Mouse (Mus musculus): ENCODE results near the gene 4930568D16Rik. TPM values are rescaled to one million over a fixed set of nuclear protein-coding genes. Genes with fewer than 3 reads are reported as not detected.

4930568D16Rik gene
- not detected in 2 replicates for polyA plus RNA-seq (2016; fragmentation: Nextera tagmentation; extraction: Ambion mirVana)

DNA sequence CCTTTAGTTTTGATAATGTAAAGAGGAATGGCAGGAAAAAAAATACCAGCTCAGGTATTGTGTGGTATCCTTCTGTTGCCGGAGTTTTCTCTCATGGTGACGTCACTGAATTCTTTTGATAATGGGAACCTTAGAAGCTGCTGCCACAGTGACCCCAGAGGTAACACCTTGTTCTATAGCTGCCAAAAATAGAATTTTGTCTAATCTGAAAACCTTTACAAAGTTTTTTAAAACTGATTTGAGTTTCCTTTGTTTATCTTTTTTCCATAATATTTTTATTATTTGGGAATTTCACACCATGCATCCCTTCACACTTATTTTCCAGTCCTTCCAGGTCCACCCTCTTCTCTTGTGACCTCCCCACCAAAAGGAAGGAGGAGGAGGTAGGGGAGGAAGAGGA is at the start of gene 4930568D16Rik:
Gene 4930568D16Rik, minus strand, starts transcription at position 101 of the 400 bp plus-strand sequence.
- Histone ChIP-seq H3K9me3 (replicated peaks) (no peaks in the 10 kb centered on the region), H3K27me3 (ENCODE audit: low read depth, poor library complexity, severe bottlenecking) (no peaks in the 10 kb centered on the region), H3K4me1 (no peaks in the 10 kb centered on the region), H3K27ac (no peak within 1 kb of the TSS), H3K4me3 (no peak within 1 kb of the TSS), H3K36me3 (no peaks in the 10 kb centered on the region)
- 82% methylated on average over 2 of the region's 2 CpGs for WGBS
- DNase-seq (ENCODE audit: low spot score), result no peak

DNA sequence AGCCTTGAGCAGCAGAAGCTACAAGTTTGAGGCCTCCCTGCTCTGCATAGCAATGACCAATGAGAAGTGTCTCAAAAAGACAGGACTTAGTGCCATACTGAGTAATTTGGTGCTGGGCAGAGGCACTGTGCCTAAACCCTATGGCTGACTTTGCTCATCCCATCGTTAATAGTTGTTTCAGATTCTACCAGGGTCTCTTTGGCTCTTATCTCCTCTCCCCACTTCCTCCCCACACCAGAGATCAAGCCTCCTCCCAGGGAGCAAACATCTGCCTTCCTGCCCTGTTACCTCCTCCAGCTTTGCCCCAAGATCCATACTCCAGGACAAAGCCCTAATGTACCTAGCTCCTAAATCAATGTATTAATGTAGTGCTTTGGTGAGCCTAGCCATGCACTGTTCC is 49.7 kb upstream of the 4930568D16Rik start:
- Histone ChIP-seq H3K27ac (no peak overlapping the region), H3K4me1 (peaks cover 18% of the 10 kb centered on the region), H3K27me3 (ENCODE audit: low read depth, poor library complexity, severe bottlenecking) (no peaks in the 10 kb centered on the region), H3K9me3 (replicated peaks) (no peaks in the 10 kb centered on the region), H3K4me3 (no peak overlapping the region), H3K36me3 (peaks cover 23% of the 10 kb centered on the region)
- DNase-seq (ENCODE audit: low spot score), result no peak
- WGBS, result 88% methylated on average over 1 of the region's 1 CpGs

DNA sequence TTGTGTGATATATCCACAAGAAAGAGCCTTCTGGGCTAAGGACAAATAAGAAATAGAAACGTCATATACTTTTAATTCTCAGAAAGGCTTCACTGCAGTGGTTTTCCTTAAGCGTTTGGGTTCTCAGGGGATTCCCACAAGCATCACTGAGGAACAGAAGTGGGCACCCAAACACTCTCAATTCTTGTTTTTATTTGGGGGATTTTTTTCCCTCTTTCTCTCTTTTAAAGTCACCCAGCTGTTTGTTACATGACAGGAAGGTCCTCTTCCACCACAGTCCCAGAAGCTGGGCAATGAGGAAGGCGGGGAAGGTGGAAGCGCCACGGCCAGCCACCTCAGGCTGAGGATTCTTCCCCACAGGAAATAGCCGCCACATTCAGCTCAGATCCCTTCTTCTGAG is 48.9 kb upstream of the 4930568D16Rik start:
- DNase-seq (ENCODE audit: low spot score), result no peak

GRCm38 (mm10) chr2:35412810-35413209 is 45.3 kb upstream of the 4930568D16Rik start:
- H3K36me3 ChIP-seq, result no peaks in the 10 kb centered on the region
- H3K27ac ChIP-seq, result no peak overlapping the region
- no peak for DNase-seq (ENCODE audit: low spot score)
- 96% methylated on average over 3 of the region's 3 CpGs for WGBS
- no peaks in the 10 kb centered on the region for H3K27me3 ChIP-seq (ENCODE audit: low read depth, poor library complexity, severe bottlenecking)
- H3K4me3 ChIP-seq, result no peak overlapping the region
- no peaks in the 10 kb centered on the region for H3K9me3 ChIP-seq (replicated peaks)
- peaks cover 15% of the 10 kb centered on the region for H3K4me1 ChIP-seq

More for the DNA sequence above, 48.9 kb upstream of the 4930568D16Rik start:
- H3K27ac ChIP-seq, result no peak overlapping the region
- H3K27me3 ChIP-seq (ENCODE audit: low read depth, poor library complexity, severe bottlenecking), result no peaks in the 10 kb centered on the region
- peaks cover 15% of the 10 kb centered on the region for H3K4me1 ChIP-seq
- 87% methylated on average over 6 of the region's 6 CpGs for WGBS
- H3K4me3 ChIP-seq, result no peak overlapping the region
- H3K9me3 ChIP-seq (replicated peaks), result no peaks in the 10 kb centered on the region
- peaks cover 18% of the 10 kb centered on the region for H3K36me3 ChIP-seq

DNA sequence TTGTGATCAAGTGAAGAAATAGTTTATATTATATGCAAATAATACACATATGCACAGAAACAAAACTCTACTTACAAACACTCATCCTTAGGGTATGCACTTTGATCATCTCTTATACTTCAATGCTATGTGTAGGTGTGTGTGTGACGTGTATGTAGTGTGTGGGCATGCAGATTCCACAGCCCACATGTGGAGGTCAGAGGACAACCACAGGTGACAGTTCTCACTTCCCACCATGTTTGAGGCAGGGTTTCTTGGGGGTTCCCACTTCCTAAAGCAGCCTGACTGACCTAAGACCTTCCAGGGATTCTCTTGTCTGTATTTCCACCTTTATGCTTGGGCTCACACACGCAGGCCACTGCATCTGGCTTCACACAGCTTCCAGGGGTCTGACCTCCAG is 44.7 kb upstream of the 4930568D16Rik start:
- Histone ChIP-seq H3K4me1 (peaks cover 15% of the 10 kb centered on the region), H3K4me3 (no peak overlapping the region), H3K9me3 (replicated peaks) (no peaks in the 10 kb centered on the region), H3K27ac (no peak overlapping the region), H3K27me3 (ENCODE audit: low read depth, poor library complexity, severe bottlenecking) (no peaks in the 10 kb centered on the region), H3K36me3 (no peaks in the 10 kb centered on the region)
- 84% methylated on average over 2 of the region's 2 CpGs for WGBS
- DNase-seq (ENCODE audit: low spot score), result no peak

DNA sequence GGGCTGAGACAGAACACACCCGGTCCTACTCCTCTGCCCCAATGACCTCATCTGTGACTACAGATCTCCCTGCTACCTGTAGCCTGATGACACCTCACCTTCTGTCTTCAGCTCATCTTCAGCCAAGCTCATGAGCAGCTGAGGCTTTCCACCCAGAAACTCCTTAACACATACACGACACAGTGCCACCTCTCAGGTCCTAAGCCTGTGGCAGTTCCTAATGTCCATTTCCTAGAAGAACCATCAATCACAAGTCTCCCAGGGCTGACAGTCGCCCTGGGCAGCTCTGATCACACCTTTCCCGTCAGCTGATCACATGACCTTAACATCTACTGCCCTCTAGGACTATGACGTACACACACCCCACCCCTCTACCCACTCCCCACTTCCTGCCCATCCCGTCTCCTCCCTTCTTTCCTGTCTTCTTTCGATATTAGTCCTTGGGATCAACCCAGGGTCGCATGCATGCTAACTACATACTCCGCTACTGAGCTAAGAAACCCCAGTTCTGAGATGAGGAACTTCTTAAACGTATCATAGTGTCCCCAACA is 44.2 kb upstream of the 4930568D16Rik start:
- WGBS, result 69% methylated on average over 10 of the region's 10 CpGs
- no peak overlapping the region for H3K4me3 ChIP-seq
- no peaks in the 10 kb centered on the region for H3K36me3 ChIP-seq
- H3K27me3 ChIP-seq (ENCODE audit: low read depth, poor library complexity, severe bottlenecking), result no peaks in the 10 kb centered on the region
- DNase-seq (ENCODE audit: low spot score), result no peak
- peaks cover 15% of the 10 kb centered on the region for H3K4me1 ChIP-seq
- no peaks in the 10 kb centered on the region for H3K9me3 ChIP-seq (replicated peaks)
- no peak overlapping the region for H3K27ac ChIP-seq

DNA sequence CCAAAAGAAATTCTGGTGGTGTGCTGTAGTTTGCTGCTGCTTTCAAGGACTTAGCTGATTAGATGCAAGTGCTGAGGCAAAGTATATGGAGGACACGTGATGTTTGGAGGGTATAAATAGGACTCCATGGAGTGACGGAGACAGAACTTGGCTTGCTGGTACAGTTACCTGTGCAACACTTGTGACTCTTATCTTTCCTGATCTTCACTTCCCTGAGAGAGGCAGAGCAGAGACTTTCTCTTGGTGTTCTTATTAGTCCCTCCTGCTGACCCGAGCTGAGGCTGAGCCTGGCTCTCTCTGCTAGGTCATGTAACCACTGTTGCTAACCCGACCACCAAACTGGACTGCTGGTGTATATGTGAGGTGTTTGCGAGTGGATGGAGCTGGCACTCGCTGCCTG is 41.9 kb upstream of the 4930568D16Rik start:
- Histone ChIP-seq H3K27me3 (ENCODE audit: low read depth, poor library complexity, severe bottlenecking) (no peaks in the 10 kb centered on the region), H3K27ac (no peak overlapping the region), H3K4me1 (peaks cover 15% of the 10 kb centered on the region), H3K4me3 (no peak overlapping the region), H3K36me3 (no peaks in the 10 kb centered on the region), H3K9me3 (replicated peaks) (no peaks in the 10 kb centered on the region)
- 92% methylated on average over 6 of the region's 6 CpGs for WGBS
- DNase-seq (ENCODE audit: low spot score), result no peak

GRCm38 (mm10) chr2:35408409-35409110 is 41.0 kb upstream of the 4930568D16Rik start:
- Histone ChIP-seq H3K36me3 (no peaks in the 10 kb centered on the region), H3K9me3 (replicated peaks) (no peaks in the 10 kb centered on the region), H3K4me3 (no peak overlapping the region), H3K27ac (no peak overlapping the region), H3K27me3 (ENCODE audit: low read depth, poor library complexity, severe bottlenecking) (no peaks in the 10 kb centered on the region), H3K4me1 (peaks cover 12% of the 10 kb centered on the region)
- WGBS, result 86% methylated on average over 5 of the region's 5 CpGs
- DNase-seq (ENCODE audit: low spot score), result no peak

GRCm38 (mm10) chr2:35407878-35408277 is 40.3 kb upstream of the 4930568D16Rik start:
- H3K9me3 ChIP-seq (replicated peaks), result no peaks in the 10 kb centered on the region
- DNase-seq (ENCODE audit: low spot score), result no peak
- H3K36me3 ChIP-seq, result no peaks in the 10 kb centered on the region
- H3K4me3 ChIP-seq, result no peak overlapping the region
- H3K4me1 ChIP-seq, result peaks cover 6% of the 10 kb centered on the region; the same call in 1 of the 2 replicates
- H3K27me3 ChIP-seq (ENCODE audit: low read depth, poor library complexity, severe bottlenecking), result no peaks in the 10 kb centered on the region
- 88% methylated on average over 7 of the region's 7 CpGs for WGBS
- no peak overlapping the region for H3K27ac ChIP-seq

- DNase-seq (ENCODE audit: low spot score), result no peak
- Histone ChIP-seq H3K27me3 (ENCODE audit: low read depth, poor library complexity, severe bottlenecking) (no peaks in the 10 kb centered on the region), H3K27ac (no peak overlapping the region), H3K4me3 (no peak overlapping the region), H3K36me3 (no peaks in the 10 kb centered on the region), H3K9me3 (replicated peaks) (no peaks in the 10 kb centered on the region), H3K4me1 (0 out of 2 replicates have a peak, but pooled peaks cover under 1% of the 10 kb centered on the region)
- 84% methylated on average over 6 of the region's 6 CpGs for WGBS
Observed at GRCm38 (mm10) chr2:35407266-35407665, 39.7 kb upstream of the 4930568D16Rik start.

DNA sequence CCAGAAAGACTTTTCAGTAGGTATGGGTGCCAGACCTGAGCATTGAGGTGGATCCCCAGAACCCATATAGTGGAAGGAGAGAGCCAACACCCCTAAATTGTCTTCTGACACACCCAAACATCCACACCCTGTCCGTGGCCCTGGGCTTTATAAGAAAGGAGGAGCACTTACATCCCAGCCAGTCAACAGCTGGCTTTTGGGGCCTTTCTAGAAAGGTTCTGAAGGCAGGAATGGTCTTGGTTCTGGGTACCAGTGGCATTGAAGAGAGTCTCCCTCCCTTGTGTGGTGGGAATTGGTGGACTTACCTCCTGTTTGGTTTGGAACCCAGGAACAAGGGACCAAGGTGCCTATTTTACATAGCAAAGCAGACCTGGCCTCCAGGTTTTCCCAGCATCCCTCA is 39.1 kb upstream of the 4930568D16Rik start:
- Histone ChIP-seq H3K36me3 (no peaks in the 10 kb centered on the region), H3K4me3 (no peak overlapping the region), H3K27me3 (ENCODE audit: low read depth, poor library complexity, severe bottlenecking) (no peaks in the 10 kb centered on the region), H3K27ac (no peak overlapping the region), H3K9me3 (replicated peaks) (no peaks in the 10 kb centered on the region), H3K4me1 (no peaks in the 10 kb centered on the region)
- DNase-seq (ENCODE audit: low spot score), result no peak
- whole genome bisulfite sequencing, result 89% methylated on average over 1 of the region's 1 CpGs

GRCm38 (mm10) chr2:35402391-35402790 is 34.9 kb upstream of the 4930568D16Rik start:
- no peaks in the 10 kb centered on the region for H3K27me3 ChIP-seq (ENCODE audit: low read depth, poor library complexity, severe bottlenecking)
- no peak overlapping the region for H3K4me3 ChIP-seq
- DNase-seq (ENCODE audit: low spot score), result no peak
- 93% methylated on average over 16 of the region's 16 CpGs for WGBS
- H3K4me1 ChIP-seq, result no peaks in the 10 kb centered on the region
- no peaks in the 10 kb centered on the region for H3K36me3 ChIP-seq
- H3K27ac ChIP-seq, result no peak overlapping the region
- no peaks in the 10 kb centered on the region for H3K9me3 ChIP-seq (replicated peaks)

DNA sequence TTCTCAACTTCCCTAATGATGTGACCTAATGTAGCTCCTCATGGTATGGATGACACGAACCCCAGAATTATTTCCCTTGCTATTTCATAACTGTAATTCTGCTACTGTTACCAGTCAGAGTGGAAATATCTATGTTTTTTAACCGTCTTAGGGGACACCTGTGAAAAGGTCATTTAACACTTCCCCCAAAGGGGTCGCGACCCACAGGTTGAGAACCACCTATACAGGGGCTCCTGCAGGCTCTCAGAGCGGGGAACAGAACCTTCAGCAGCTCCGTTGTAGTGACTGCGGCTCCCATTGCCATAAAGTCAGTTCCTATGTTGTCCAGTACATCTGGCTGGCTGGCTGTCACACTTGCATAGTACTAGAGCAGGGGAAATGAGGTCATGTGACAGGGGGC is 33.2 kb upstream of the 4930568D16Rik start:
- H3K4me3 ChIP-seq, result no peak overlapping the region
- H3K27me3 ChIP-seq (ENCODE audit: low read depth, poor library complexity, severe bottlenecking), result no peaks in the 10 kb centered on the region
- no peak overlapping the region for H3K27ac ChIP-seq
- H3K36me3 ChIP-seq, result no peaks in the 10 kb centered on the region
- H3K9me3 ChIP-seq (replicated peaks), result no peaks in the 10 kb centered on the region
- H3K4me1 ChIP-seq, result no peaks in the 10 kb centered on the region
- WGBS, result 91% methylated on average over 7 of the region's 7 CpGs
- DNase-seq (ENCODE audit: low spot score), result no peak

Measured in limb, embryonic 10.5 days (tissue).